Mouse (Mus musculus) gastrocnemius, postnatal 10 days (tissue): ENCODE data around the gene Pcdh7. TPM values are rescaled to one million over a fixed set of nuclear protein-coding genes. Genes with fewer than 3 reads are reported as not detected.

Experiments
- DNase-seq: peaks from one replicate; pipeline ENCODE4 v3.0.0; 2021; ENCODE audit warnings: mixed read lengths
- total RNA-seq, 2 experiments: library from RNA; stranded (reverse); gene quantifications; 2 replicates each; pipeline ENCODE4 v1.2.3; 2021

Gene Pcdh7
- total RNA-seq, 2 experiments from 2014 or later: 9.6 to 16.8 TPM

- no peak for DNase-seq
These were observed 203.4 kb downstream of the Pcdh7 start for GRCm38 (mm10) chr5:57921140-57921539.

- DNase-seq: no peak
These were observed 213.6 kb downstream of the Pcdh7 start for GRCm38 (mm10) chr5:57931331-57931730.

GRCm38 (mm10) chr5:57931738-57932137 is 214.0 kb downstream of the Pcdh7 start:
- DNase-seq: no peak

- no peak for DNase-seq
These were observed 216.9 kb downstream of the Pcdh7 start for GRCm38 (mm10) chr5:57934666-57935065.

GRCm38 (mm10) chr5:57940457-57940856 is 222.7 kb downstream of the Pcdh7 start:
- DNase-seq: no peak

- DNase-seq: no peak
These were observed 225.4 kb downstream of the Pcdh7 start for GRCm38 (mm10) chr5:57943176-57943575.

- no peak for DNase-seq
These were observed 225.8 kb downstream of the Pcdh7 start for GRCm38 (mm10) chr5:57943611-57944010.

- DNase-seq: no peak
These were observed 227.7 kb downstream of the Pcdh7 start for GRCm38 (mm10) chr5:57945419-57945818.

GRCm38 (mm10) chr5:57959317-57959716 is 241.6 kb downstream of the Pcdh7 start:
- DNase-seq: no peak

GRCm38 (mm10) chr5:57963792-57964191 is 246.0 kb downstream of the Pcdh7 start:
- DNase-seq: no peak

- no peak for DNase-seq
These were observed 246.4 kb downstream of the Pcdh7 start for GRCm38 (mm10) chr5:57964201-57964600.

- no peak for DNase-seq
These were observed 275.8 kb downstream of the Pcdh7 start for GRCm38 (mm10) chr5:57993584-57993983.

- DNase-seq: no peak
These were observed 303.6 kb downstream of the Pcdh7 start for GRCm38 (mm10) chr5:58021331-58021730.

GRCm38 (mm10) chr5:58025123-58025522 is 307.4 kb downstream of the Pcdh7 start:
- DNase-seq: no peak

- no peak for DNase-seq
These were observed 308.0 kb downstream of the Pcdh7 start for GRCm38 (mm10) chr5:58025759-58026158.

- no peak for DNase-seq
These were observed 322.1 kb downstream of the Pcdh7 start for GRCm38 (mm10) chr5:58039875-58040274.

GRCm38 (mm10) chr5:58044216-58044615 is 326.4 kb downstream of the Pcdh7 start:
- no peak for DNase-seq

- no peak for DNase-seq
These were observed 363.3 kb downstream of the Pcdh7 start for GRCm38 (mm10) chr5:58081054-58081453.

GRCm38 (mm10) chr5:58082230-58082629 is 364.5 kb downstream of the Pcdh7 start:
- no peak for DNase-seq

- DNase-seq: no peak
These were observed 365.3 kb downstream of the Pcdh7 start for GRCm38 (mm10) chr5:58083056-58083455.

GRCm38 (mm10) chr5:58083972-58084371 is 366.2 kb downstream of the Pcdh7 start:
- DNase-seq: no peak

GRCm38 (mm10) chr5:58108665-58109364 is 391.0 kb downstream of the Pcdh7 start:
- DNase-seq: no peak

GRCm38 (mm10) chr5:58116096-58116495 is 398.3 kb downstream of the Pcdh7 start:
- DNase-seq: no peak

GRCm38 (mm10) chr5:58117896-58118295 is 400.1 kb downstream of the Pcdh7 start:
- DNase-seq: no peak
